Mouse (Mus musculus) mature B cell (primary cell): ENCODE measurements at regions not wholly inside any gene's neighbourhood (a gene's known extent, or its start where the extent isn't known, plus 50 kb on each side); places are given as distances from the start of the nearest gene placed in this dataset.

Experiments used
- in situ Hi-C: fragments of 300-500 bp; cut with MboI; formaldehyde crosslinking; loops from 2 replicates; pipeline ENCODE4 v1.14.3; 2019

DNA sequence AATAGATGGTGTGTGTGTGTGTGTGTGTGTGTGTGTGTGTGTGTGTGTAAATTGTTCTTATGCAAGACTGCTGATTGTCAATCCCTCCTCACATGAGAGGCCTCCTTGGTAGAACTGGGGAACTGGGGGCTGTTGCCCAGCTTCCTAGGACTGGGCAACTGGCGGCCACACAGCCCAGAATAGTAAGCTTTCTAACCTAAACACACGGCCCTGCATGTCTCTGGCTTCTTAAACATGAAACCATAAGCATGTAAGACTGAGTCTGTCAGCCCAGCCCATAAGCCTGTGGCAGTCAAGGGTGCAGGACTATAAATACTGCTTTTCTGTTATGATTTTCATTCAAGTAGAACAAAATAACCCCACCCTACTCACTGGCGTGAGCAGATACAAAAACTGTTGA lies 60.7 kb downstream of the Ifng start:
- in situ Hi-C loops, result no loop called here

DNA sequence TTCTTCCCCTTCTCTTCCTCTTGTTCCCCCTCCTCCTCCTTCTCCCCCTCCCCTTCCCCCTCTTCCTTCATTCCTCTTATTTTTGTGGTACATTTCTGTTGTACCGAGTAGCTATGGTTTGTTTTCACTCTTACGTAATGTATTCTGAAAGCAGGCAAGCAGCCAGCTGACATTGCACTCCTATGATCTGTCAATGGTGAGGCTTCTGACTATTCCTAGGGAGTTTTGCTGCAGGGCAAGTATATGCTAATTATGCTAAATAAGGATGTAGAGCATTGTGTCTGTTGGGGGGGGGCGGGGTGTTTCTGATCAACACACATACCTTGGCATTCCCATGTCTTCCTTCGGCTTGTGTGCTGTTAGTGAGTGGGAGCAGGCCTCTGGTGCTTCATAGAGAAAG lies 64.0 kb downstream of the Ifng start:
- in situ Hi-C loops, result no loop called here

DNA sequence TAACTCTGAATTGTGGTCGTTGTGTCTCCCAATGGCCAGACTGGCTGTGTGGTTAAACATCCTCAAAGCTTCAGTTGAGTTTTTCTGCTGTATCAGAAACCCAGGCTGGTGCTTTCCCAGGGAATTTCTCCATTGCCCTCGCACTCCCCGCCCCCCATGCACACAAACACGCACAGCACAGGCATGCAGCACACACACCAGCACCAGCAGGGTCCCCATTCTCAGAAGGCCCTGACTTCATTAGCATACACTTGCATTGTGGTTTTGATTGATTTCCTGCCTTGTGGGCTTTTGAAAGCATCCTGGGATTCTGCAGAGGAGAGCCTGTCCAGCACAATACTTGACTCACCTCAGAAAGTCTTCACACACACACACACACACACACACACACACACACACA lies 65.3 kb downstream of the Ifng start:
- in situ Hi-C loops, result no loop called here

DNA sequence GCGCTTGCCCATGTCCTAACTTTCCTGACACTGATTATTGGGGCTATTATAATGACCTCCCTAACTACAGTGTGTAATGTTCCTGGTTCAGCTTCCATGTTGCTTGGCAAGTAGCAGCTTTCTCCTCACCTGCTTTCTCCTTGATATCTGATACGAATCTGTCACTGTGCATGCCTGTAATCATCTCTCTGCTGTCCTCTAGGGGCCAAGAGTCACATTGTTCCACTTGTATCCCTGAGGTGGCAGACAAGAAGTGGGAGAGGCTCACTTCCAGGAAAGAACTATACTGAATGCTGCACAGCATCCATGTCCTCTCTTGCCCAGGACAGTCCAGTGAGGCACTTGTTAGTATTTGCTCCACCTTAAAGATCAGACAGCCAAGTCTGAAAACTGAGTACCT lies 66.8 kb downstream of the Ifng start:
- in situ Hi-C loops, result no loop called here

DNA sequence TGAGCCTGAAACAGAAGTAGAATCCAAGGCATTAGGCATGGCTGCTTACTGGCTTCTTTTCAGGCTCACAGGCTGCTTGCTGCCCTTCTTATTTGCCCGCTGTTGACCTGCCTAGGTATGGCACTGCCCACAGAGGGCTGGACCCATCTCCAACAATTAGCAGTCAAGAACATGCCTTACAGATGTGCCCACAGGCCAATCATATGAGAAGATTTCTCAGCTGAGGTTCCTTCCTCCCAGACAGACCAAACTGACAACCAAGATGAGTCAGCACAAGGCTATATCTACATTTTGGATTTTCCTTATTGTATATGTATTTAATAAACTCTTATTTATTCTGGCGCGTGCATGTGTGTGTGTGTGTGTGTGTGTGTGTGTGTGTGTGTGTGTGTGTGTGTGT lies 76.0 kb downstream of the Ifng start:
- in situ Hi-C loops, result no loop called here

DNA sequence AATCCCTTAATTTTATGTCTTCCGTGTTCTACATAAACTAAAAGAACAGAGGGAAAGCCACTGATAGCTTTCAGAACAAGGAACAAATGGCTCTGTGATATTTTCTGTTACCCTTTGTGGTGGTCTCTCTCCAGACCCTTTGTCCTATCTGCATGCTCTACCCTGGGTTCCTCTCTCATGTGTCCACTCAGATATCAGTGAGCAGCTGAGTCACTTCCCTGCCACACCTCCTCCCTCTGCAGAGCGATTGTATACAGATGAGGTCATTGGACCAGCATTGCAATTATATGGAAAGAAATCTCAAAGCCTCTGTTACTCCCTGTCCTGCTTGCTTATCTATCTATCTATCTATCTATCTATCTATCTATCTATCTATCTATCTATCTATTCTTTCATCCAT lies 77.1 kb downstream of the Ifng start:
- in situ Hi-C loops, result no loop called here

DNA sequence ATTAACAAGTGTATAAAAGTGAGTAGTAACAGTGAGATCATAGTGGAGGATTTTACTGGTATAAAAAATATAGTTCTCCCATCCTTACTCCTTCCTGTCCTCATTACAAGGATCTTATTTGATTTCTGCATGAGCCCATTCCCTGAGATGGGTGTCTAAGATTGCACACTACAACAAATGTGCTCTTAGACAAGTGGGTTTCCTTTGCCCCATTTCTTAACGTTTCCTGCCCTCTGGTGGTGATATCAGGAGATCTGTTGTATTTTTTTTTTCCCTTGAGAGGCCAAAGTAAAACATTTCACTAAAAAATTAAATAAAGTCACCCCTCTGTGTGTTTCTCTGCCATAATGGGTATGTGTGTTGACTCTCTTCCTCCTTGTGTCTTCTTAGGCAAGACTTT lies 105.1 kb downstream of the Ifng start:
- in situ Hi-C loops, result loop anchor here (10.0 kb wide), 1 partner anchor 381 kb away; no protein-coding TSS in a partner anchor

DNA sequence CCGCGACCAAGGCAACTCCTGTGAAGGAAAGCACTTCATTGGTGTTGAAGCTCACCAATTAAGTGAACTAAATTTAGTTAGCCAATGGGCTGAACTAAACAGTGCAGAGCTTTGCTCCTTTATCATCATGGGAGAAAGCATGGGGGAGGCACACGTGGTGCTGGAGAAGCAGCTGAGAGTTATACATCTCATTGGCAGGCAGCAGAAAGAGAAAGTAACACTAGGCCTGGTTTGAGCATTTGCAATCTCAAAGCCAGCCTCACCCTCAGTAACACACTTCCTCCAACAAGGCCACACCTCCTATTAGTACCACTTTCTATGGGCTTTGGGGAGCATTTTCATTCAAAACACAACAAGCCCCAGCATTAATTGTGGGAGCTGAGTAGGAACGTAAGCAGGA lies 109.4 kb downstream of the Ifng start:
- in situ Hi-C loops, result no loop called here

DNA sequence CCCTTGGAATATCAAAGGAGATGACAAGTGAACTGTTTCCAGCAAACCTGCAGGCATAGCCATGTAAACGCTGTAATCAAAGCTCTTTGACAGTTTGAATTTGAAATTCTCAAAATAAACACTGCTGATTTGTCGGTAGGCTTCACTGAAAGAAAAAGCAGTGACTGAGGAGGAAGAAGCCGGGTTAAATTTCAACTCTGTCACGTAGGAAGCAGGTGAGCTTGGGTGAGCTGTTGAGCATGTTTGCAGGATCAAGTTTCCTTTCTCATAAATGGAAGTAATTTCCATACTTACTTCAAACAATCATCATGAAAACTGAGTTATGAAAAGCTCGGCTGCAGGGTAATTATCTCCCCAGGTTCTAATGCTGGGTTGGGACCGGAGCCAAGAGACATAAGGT lies 118.0 kb downstream of the Ifng start:
- in situ Hi-C loops, result no loop called here

DNA sequence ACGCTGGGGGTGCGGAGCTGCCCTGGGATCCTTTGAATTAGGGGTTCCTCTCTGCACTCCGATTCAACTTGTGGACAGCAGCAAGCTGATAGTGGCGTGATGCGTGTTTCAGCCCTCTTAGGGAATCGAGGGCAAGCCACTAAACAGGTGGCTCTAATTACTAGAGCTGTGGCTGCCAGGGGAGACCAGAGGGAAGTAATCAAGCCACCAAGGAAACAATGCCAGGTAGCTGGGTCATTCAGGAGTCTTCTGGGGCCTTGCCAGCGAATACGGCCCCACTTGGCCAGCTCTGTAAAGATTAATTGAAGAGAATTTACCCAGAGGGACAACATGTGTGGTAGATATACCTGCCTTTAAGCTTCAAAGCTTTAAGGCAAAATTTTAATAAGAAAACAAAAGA lies 123.2 kb downstream of the Ifng start:
- in situ Hi-C loops, result no loop called here

DNA sequence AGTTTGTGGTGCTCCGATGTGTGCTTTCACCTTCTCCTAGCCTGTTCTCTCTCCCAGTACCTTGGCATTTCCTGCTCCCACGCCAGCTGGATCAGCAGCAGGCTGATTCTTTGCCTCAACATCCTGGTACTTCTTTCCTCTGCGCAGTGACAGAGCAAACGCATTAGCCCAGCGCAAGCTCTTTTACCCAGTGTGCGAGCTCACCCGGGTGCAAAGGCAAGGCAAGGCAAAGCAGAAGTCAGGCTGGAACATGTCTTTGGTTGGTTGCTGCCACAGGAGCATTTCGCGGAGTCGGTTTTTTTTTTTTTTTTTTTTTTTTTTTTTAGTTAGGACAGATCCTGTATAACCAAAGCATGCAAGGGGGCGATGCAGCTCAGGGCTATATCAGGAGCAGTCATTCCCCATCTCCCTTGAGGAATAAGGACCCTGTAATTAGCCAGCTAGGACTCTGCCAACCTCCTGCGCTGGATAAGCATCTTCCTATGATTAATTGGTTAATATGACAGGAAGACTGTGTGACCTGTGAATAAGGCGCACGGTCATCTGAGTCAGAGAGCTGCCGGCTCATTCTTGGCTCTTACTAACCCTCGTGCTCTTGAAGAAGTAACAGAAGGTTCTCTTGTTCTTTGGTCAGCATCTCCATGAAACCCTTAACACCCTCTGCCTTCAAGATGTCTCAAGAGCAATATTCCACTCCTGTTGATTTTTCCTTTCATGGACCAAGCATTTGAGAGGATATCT lies 123.9 kb downstream of the Ifng start:
- in situ Hi-C loops, result no loop called here

DNA sequence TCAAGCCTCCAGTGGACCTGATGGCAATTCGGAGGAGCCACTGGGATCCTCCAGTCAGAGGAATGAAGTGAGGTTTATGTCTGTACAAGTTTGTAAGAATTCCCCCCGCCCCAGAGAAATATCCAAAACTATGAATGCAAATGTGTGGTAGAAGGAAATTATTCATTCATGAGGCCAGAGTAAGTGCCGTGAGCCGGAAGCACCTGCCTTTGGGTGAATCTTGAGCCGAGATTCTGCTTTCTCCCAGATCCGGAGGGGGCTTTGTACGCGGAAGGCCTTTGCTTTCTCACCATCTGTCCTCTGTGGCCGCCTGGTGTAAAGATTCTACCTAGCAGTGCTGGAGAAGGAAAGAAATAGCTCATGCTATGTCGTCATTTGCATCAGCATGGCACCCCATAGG lies 127.8 kb downstream of the Ifng start:
- in situ Hi-C loops, result no loop called here

DNA sequence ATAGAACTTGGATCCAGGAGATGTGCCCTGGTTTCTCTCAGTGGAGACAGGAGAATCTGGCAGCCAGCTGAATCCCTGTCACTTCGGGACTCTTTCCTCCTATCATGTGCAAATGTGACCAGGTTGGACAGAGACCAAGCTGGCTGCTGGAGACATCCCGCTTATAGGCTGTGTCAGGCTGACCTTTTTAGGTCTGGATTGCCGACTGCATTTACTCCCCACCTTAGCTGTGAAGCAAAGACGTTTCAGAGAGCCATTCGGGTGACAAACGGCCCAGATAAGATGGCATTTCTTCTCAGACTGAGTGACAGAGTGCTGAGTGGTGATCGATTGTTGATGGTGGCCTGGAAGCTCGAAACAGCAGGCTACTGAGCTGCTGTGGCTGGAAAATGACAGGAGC lies 128.6 kb downstream of the Ifng start:
- in situ Hi-C loops, result no loop called here

DNA sequence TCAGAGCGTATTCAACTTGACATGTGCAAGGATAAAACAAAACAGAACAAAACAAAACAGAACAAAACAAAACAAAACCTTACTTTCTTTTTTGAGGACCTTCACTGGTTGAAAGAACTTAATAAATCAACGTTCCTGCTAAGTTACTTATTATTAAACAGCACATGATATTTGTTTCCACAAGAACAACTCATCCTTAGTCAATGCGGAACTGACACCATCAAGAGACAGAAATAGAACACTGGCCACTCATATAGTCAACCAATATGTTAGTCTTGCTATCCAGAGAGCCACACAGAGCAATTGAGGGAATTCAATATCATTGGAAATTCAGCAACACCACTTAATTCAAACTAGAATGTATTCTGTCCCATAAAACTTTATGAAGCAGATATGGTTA lies 132.4 kb downstream of the Ifng start:
- in situ Hi-C loops, result no loop called here

DNA sequence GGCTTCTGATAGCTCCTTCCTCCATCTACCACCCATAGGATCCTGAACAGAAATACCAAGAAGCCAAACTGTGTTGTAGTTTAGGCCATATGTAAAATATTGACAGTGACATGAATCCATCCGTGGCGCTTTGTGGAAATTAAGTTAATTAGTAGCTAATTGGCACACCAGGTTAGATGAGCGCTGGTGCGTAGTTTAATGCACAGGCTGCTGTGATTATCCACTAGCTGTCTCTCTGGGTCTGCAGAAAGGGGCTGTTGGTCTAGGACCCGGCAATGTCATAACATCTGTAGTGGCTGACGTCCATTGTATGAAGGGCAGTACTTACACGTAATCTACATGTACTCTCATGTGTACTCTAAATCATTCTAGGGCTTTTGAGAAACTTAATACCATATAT lies 134.7 kb downstream of the Ifng start:
- in situ Hi-C loops, result no loop called here

DNA sequence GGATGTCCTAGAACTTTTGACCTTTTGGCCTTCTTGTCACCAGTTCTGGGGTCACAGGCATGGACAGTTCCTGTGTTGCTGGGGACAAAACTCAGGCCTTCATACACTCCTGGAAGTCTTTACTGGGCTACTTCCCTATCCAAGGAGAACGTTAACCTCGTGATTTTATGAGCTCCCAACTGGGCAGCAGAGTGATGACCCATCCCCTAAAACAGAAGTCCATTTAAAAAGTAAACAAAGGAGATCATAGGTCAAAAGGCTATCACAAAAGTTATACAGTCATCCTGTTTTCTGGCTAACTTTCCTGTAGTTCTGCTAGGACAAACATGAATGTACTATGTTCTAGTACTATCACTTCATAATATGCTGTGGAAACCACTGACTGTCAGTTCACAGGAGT lies 140.5 kb downstream of the Ifng start:
- in situ Hi-C loops, result no loop called here

DNA sequence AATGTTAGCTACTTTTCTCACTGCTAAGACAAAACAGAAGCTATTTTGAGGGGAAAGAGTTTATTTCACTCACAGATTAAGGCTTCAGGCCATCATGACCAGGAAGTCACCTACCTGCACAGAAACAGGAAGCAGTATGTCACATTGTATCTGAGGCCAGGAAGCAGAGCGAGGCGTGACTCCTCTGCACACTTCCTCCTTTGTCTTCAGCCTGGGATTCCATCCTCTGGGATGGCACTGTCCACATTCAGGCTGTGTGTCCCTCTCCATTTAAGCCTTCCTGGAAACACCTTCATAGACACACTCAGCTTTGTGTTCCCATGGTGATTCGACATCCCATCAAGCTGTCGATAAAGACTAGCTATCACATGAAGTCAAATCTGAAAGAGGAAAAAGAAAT lies 145.0 kb downstream of the Ifng start:
- in situ Hi-C loops, result no loop called here

DNA sequence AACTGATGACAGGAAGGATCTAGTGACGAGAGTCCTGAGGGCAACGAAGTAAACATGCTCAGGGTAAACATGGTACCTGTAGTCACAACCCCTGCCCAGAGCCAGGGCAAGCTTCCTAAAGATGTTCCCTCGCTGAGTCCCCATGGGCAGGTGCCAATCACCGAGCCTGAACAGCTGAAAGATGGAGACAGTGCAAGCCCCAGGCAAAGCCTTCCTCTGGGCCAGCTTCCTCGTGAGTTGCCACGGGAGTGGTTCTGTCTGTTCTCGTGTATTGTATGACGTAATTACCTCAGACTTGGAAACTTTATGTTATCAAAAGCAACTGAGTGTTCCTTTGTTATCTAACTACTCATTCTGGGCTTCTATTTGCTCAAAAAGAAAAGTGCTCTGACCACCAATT lies 147.4 kb downstream of the Ifng start:
- in situ Hi-C loops, result no loop called here

DNA sequence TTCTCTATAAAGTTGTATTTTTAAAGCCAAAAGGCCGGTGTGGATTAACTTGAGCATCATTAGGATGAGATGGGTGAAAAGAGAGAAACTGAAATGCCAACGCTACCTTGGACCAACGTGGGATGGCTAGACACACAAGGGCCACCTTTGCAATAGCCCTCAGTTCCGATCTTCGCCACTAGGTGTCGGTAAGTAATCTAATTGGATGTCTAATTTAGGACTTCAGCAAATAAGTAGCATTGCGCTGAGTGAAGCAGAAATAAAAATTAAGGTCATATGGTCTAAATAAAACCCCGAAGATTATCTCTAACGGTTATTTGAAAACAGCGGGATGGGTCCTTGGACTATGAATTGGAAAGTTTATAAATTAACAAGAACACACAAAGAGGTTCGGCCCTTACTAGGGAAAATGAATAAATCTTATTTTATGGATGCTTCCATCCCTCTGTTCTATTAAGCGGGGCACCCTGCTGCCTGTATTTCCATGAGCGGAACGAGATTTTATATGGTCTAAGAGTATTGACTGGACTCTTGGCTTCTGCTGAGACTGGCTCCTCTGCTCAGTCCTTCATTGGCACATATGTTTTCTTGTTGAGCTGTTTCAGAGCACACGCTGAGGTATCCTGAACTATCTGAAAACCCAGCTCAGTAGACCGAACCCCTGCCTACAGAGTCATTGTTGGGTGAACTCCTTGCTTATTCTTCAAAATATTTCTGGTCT lies 152.0 kb downstream of the Ifng start:
- in situ Hi-C loops, result no loop called here

DNA sequence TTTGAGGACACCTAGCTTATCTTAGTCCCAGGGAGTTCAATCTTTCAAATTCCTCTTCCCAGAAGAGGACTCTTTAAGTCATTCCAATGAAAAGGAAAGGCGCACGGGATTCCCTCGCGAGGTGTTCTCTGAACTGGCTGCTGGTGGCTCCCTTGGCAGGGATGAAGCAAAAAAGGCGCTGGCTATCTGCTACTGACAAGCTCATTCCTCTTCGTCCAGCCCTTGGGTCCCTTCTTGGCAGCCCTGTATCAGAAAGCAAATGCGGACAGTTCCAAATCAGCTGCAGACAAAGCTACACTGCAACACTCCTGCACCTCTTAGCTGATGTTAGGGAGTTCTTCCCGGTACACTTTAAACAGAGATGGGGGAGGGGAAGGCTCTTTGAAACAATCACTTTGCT lies 155.4 kb downstream of the Ifng start:
- in situ Hi-C loops, result no loop called here

DNA sequence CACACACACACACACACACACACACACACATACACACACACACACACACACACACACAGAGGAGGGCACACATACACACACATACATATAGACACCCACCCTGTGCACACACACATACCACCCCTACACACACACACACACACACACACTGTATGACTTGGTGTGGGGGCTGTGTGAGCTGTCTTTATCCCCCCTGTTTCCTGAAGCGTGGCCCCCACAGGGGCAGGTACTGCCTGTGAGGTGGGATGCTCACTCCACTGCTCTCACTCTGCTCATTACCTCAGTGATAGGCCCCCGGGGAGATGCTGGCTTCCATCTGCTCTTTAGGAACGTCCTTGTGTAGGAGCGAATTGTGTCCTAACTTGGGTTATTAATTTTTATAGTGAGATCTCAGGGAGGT lies 157.7 kb downstream of the Ifng start:
- in situ Hi-C loops, result no loop called here

DNA sequence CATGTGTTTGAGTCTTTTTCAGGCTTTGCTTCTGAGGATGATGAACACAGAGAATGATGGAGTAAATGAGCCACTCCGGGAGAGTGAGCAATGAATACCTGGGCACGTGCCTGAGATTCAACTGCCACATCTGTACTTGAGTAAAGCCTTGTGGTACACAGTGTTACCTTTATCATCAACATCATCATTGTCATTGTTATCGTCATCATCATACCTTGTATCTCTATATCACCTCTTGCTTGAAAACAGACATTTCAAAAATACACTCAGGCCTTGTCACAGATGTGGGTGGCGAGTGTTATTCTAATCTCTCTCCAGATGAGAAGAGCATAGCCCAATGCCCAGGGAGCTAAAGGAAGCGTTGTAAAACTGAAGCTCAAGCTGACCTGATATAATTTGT lies 158.4 kb downstream of the Ifng start:
- in situ Hi-C loops, result no loop called here

DNA sequence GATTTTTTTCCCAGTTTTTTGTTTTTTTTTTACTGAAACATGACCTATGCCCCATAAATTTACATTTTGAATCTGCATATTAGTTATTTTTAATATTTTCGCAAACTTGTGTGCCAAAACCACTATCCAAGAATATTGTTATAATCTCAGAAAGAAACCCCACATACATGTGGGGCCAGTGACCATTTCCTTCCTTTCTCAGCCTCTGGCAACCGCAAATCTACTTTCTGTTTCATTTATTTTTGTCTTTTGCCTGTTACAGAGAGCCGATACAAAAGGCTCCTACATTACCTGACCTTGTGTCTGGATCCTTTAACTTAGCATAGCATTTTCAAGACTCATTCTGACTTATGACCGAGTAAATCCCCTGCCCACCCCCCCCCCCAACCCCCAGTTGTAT lies 158.8 kb downstream of the Ifng start:
- in situ Hi-C loops, result no loop called here

DNA sequence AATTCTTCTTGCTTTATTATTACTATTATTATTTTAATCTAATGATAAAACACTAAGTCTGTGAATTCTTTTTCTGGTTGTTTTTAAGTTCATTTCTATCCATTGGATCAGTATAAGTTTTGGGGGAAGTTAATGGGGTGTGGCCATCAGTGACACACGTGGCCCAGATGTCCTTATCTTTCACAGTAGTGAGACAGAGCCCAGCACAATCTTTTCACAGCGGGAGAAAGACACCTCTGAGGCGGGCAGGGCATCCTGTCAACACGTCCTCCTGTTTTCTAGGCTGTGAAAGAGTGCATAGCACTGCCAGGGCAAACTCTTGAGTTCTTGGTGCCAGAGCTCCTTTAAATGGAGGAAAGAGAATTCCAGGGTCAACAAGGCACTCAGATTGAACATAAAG lies 162.1 kb downstream of the Ifng start:
- in situ Hi-C loops, result no loop called here
